Mouse (Mus musculus): ENCODE results near the gene Hist3h2ba. TPM values are rescaled to one million over a fixed set of nuclear protein-coding genes. Genes with fewer than 3 reads are reported as not detected.

Hist3h2ba gene
- polyA plus RNA-seq, 1 experiment from 2014 or later = 5.5 TPM

DNA sequence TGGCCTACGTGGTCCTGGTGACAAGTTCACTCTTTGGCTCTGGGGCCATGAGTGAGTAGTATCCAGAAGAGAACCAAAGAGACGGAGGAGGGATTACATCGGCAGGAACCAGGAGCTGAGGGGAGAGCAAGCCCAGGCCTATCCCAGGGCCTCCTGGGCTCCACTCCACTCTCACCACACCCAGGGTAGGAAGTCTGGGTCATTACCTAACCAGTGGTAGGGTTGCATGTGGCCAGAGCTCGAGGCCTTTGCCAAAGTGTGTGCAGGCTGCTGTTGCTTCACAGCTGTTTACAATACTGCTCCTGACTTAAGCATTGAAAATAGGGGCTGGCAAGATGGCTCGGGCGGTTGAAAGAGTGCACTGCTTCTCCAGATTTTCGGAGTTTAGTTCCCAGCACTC, 30.9 kb downstream of the Hist3h2ba start:
- Histone ChIP-seq H3K27ac (peak overlapping the region; percentile 58), H3K27me3 (no peaks in the 10 kb centered on the region), H3K9me3 (replicated peaks) (no peaks in the 10 kb centered on the region), H3K4me3 (replicated peaks) (peak overlapping the region; percentile 95), H3K4me2 (peak overlapping the region; percentile 88), H3K4me1 (replicated peaks) (peaks cover 59% of the 10 kb centered on the region), H3K36me3 (peaks cover 32% of the 10 kb centered on the region), H3K9ac (peak overlapping the region; percentile 95)
- DNase-seq = no peak
- ATAC-seq (ENCODE audit: low read depth) = peak; percentile 32; the same call in 1 of the 2 replicates
- 64% methylated on average over 7 of the region's 7 CpGs for WGBS (ENCODE audit: insufficient replicate concordance)

DNA sequence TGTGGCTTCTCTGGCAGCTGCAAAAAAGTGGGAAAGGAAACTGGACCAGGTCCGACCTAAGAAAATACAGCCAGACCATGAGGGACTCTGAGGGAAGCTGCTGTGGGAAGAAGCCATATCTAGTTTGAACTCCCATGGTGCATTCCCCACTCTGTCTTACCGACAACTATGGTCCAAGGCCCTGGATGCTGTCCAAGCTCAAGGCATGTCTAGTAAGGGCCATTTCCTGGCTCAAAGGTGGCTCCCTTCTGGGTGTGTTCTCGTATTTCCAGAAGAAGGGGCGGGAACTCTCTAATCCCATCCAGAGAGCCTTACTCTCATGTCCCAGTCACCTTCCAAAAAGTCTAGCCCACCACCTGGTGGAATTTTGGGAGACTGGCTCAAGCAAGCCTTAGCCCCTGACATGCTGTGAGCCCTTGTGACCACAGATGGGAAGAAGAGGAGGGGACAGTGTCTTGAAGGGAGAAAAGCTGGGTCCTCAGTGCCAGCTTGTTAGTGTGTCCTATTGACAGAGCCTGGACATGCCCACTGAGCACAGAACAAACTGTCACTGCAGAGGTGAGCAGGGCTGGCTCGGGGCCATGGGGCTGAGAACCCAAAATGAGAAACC, 31.8 kb downstream of the Hist3h2ba start:
- no peaks in the 10 kb centered on the region for H3K27me3 ChIP-seq
- DNase-seq = no peak
- WGBS (ENCODE audit: insufficient replicate concordance) = 75% methylated on average over 5 of the region's 5 CpGs
- no peak overlapping the region for H3K27ac ChIP-seq
- H3K9ac ChIP-seq = peak overlapping the region; percentile 95
- peak overlapping the region; percentile 95 for H3K4me3 ChIP-seq (replicated peaks)
- H3K9me3 ChIP-seq (replicated peaks) = no peaks in the 10 kb centered on the region
- no peak for ATAC-seq (ENCODE audit: low read depth)
- H3K4me1 ChIP-seq (replicated peaks) = peaks cover 58% of the 10 kb centered on the region
- peak overlapping the region; percentile 88 for H3K4me2 ChIP-seq
- H3K36me3 ChIP-seq = peaks cover 41% of the 10 kb centered on the region

DNA sequence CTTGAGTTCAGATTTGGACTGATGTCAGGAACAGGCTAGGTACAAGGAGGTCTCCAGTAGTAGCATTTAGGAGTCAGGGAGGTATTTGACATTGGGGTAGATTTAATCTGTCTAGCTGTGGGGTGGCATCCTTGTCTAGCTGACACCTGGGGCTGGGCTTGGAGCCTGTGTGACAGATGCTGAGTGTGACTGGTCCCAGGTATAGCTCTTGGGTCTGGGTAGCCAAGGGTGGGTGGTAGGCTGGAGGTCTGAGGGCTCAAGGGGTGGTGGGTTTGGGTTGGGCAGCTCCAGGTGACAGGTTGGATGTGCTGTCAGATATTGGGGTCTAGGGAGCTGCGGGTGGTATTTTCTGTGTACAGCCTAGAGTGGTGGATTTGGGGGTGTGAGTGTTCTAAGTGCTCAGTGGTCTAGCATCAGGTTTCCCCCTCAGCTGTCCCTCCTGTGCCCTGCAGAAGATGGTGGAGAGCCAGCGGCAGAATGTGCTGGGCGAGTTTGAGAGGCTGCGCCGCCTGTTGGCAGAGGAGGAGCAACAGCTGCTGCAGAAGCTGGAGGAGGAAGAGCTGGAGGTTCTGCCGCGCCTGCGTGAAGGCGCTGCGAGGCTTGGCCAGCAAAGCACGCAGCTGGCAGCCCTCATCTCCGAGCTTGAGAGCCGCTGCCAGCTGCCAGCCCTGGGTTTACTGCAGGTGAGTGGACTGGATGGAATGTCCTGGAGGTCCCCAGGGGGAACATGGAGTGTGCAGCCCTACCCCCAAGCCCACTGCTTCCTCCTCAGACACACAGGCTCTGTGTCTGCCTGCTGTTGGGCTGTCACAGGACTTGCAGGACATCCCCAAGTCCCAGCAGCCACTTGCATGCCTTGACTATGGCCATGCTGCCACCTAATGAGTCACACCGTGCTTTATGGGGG, 33.1 kb downstream of the Hist3h2ba start:
- Histone ChIP-seq H3K9me3 (replicated peaks) (no peaks in the 10 kb centered on the region), H3K27me3 (no peaks in the 10 kb centered on the region), H3K9ac (no peak overlapping the region), H3K4me3 (replicated peaks) (no peak overlapping the region), H3K4me1 (replicated peaks) (peaks cover 61% of the 10 kb centered on the region), H3K27ac (no peak overlapping the region), H3K36me3 (peaks cover 54% of the 10 kb centered on the region), H3K4me2 (no peak overlapping the region)
- ATAC-seq (ENCODE audit: low read depth) (no peak), DNase-seq (no peak)
- 71% methylated on average over 14 of the region's 14 CpGs for WGBS (ENCODE audit: insufficient replicate concordance)

DNA sequence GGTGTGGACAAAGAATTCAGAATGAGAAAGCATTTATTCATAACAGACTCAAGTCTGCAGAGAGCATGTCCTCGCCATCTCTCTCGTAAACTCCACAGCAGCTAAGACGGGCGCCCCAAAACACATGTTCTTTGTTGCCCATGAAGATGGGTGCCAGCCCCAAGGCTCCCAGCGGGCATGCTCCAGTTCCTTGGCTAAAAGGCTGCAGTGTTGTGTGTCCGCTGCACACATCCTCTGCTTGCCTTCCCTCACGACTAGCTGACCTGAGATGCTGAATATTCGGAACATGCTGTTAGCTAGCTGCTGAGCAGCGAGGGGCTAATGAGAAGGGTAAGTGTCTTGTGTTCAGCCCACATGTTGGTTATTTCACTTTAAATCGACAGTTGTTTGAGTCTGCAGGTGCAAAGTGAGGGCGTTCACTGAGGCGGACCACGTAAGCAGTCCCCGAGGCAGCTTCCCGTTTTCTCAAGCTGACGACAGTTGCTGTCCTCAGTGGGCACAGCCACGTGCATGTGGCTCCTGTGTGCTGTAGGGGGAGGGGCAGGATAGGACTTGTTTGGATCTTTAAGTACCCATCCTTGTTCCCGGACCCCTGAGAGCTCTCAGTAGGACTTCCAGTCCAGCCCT, 33.9 kb downstream of the Hist3h2ba start:
- H3K4me2 ChIP-seq = no peak overlapping the region
- peaks cover 55% of the 10 kb centered on the region for H3K4me1 ChIP-seq (replicated peaks)
- H3K9ac ChIP-seq = no peak overlapping the region
- no peak overlapping the region for H3K4me3 ChIP-seq (replicated peaks)
- 77% methylated on average over 18 of the region's 18 CpGs for WGBS (ENCODE audit: insufficient replicate concordance)
- H3K36me3 ChIP-seq = peaks cover 62% of the 10 kb centered on the region
- no peak for ATAC-seq (ENCODE audit: low read depth)
- no peak for DNase-seq
- H3K27ac ChIP-seq = no peak overlapping the region; the same call in 1 of the 2 replicates
- H3K27me3 ChIP-seq = no peaks in the 10 kb centered on the region
- no peaks in the 10 kb centered on the region for H3K9me3 ChIP-seq (replicated peaks)

DNA sequence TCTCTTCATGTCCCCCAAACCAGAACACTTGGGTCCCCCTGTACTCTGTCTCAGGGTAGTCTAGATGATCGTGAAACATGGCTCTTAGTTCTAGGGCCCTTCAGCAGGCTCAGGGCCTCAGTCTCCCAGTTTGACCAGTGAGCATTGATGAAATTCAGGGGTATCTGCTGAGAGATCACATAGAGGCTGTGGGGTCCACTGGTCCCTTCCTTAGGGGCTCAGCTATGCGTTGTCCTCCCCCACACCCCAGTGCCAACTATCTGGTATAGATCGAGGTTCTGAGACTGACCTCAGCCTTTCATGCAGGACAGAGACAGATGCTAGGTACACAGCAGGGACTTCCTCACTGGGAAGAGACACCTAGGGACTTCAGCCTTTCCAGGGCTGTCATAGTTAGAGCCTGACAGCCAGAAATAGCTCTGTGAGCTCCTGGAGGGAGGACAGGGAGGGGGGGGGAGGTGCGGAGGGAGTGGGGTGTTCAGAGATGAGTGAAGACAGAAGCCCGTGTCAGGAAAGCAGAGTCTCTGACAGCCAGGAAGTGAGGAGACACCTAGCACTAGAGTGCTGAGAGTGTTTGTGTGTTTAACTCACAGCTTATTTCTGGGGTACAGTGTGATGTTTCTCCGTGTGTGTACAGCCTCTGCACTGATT, 35.1 kb downstream of the Hist3h2ba start:
- ATAC-seq (ENCODE audit: low read depth) (no peak), DNase-seq (no peak)
- H3K4me1 ChIP-seq (replicated peaks) = peaks cover 51% of the 10 kb centered on the region
- no peak overlapping the region for H3K4me2 ChIP-seq
- H3K9me3 ChIP-seq (replicated peaks) = no peaks in the 10 kb centered on the region
- peaks cover 73% of the 10 kb centered on the region for H3K36me3 ChIP-seq
- no peaks in the 10 kb centered on the region for H3K27me3 ChIP-seq
- no peak overlapping the region for H3K27ac ChIP-seq
- no peak overlapping the region for H3K4me3 ChIP-seq (replicated peaks)
- no peak overlapping the region for H3K9ac ChIP-seq
- 79% methylated on average over 6 of the region's 6 CpGs for WGBS (ENCODE audit: insufficient replicate concordance)

DNA sequence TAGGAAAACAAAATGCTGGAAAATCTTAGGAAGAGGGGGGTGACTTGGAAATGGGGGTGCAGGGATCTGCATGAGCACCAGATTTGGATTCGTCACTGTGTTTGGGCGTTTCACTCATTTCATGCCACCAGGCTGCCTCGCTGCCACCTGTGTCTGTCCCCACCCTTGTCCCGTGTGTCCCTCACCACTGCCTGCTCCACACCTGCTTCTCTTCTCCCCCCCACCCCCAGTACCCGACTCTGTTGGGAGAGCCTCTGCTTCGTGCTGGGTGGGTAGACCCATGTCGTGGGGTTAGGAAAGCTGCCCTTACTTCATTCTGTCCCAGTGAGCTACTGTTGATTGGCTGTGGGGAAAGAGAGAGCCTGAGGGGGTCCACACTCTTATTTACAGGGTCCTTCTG, 35.9 kb downstream of the Hist3h2ba start:
- H3K36me3 ChIP-seq = peaks cover 81% of the 10 kb centered on the region
- no peak for DNase-seq
- 84% methylated on average over 7 of the region's 7 CpGs for WGBS (ENCODE audit: insufficient replicate concordance)
- H3K9me3 ChIP-seq (replicated peaks) = no peaks in the 10 kb centered on the region
- H3K4me1 ChIP-seq (replicated peaks) = peaks cover 43% of the 10 kb centered on the region
- no peak for ATAC-seq (ENCODE audit: low read depth)
- H3K4me3 ChIP-seq (replicated peaks) = no peak overlapping the region
- H3K9ac ChIP-seq = no peak overlapping the region
- H3K4me2 ChIP-seq = no peak overlapping the region
- no peak overlapping the region for H3K27ac ChIP-seq
- H3K27me3 ChIP-seq = no peaks in the 10 kb centered on the region

DNA sequence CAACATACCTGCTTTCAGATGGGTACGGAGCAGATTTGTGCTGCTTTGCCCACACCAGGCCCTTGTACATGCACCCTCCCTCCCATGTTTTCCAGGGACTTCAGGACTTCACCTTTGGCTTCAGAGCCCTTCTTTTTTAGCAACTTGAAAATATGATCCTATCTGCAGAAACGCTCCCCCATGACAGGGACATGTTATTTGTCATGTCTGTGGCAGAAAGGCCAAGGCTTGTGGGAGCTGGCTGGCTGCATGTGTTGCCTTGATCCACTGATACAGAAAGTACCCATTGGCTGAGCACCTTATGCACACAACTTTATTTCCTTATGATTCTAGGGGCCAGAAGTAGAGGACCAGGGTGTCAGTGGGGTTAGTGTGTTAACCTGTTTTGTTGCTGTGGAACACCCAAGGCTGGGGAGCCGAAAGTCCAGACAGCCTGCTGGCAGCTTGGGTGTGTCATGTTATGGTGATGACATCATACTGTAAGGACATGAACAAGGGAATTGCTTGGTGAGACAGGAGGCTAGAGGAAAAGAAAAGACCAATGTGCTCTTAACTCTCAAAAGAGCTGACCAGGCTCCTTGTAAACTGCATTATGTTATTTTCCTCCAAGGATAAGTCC, 36.7 kb downstream of the Hist3h2ba start:
- 79% methylated on average over 3 of the region's 3 CpGs for WGBS (ENCODE audit: insufficient replicate concordance)
- Histone ChIP-seq H3K4me3 (replicated peaks) (no peak overlapping the region), H3K27ac (no peak overlapping the region), H3K27me3 (no peaks in the 10 kb centered on the region), H3K9me3 (replicated peaks) (no peaks in the 10 kb centered on the region), H3K4me1 (replicated peaks) (peaks cover 41% of the 10 kb centered on the region), H3K9ac (no peak overlapping the region), H3K36me3 (peaks cover 88% of the 10 kb centered on the region), H3K4me2 (no peak overlapping the region)
- ATAC-seq (ENCODE audit: low read depth) (no peak), DNase-seq (no peak)

DNA sequence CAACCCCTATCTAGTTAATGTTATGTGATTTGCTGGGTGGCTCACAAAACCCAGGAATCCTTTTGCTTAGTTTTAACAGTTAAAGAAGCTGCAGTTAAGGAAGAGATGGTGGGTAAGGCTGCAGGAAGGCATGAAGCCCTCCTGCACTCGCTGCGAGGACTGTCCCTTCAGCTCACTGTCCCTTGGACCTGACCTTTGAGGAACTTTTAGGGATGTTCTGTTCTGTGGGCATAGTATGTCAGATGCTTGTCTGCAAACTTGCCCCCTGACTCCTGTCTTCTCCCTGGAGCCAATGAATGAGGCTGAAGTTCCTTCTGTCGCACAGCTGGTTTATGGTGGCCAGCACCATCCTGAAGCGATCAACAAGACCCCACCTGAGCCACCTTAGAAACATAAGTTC, 40.4 kb downstream of the Hist3h2ba start:
- 82% methylated on average over 4 of the region's 4 CpGs for WGBS (ENCODE audit: insufficient replicate concordance)
- peaks cover 51% of the 10 kb centered on the region for H3K4me1 ChIP-seq (replicated peaks)
- H3K4me3 ChIP-seq (replicated peaks) = no peak overlapping the region
- no peak for DNase-seq
- no peaks in the 10 kb centered on the region for H3K9me3 ChIP-seq (replicated peaks)
- H3K36me3 ChIP-seq = peaks cover 68% of the 10 kb centered on the region
- no peak overlapping the region for H3K4me2 ChIP-seq
- H3K27me3 ChIP-seq = peaks cover 3% of the 10 kb centered on the region
- ATAC-seq (ENCODE audit: low read depth) = no peak
- no peak overlapping the region for H3K27ac ChIP-seq
- H3K9ac ChIP-seq = no peak overlapping the region

DNA sequence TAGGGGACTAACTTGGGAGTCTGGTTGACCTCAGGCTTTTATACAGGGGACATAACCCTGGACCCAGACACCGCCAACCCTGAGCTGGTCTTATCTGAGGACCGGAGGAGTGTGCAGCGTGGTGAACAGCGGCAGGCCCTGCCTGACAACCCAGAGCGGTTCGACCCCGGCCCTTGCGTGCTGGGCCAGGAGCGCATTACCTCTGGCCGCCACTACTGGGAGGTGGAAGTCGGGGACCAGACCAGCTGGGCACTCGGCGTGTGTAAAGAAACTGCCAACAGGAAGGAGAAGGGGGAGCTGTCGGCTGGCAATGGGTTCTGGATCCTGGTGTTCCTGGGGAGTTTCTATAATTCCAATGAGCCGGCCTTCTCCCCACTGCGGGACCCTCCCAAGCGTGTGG, 41.4 kb downstream of the Hist3h2ba start:
- Histone ChIP-seq H3K9me3 (replicated peaks) (no peaks in the 10 kb centered on the region), H3K36me3 (peaks cover 59% of the 10 kb centered on the region), H3K9ac (no peak overlapping the region), H3K27me3 (peaks cover 13% of the 10 kb centered on the region), H3K4me2 (no peak overlapping the region), H3K4me3 (replicated peaks) (no peak overlapping the region), H3K4me1 (replicated peaks) (peaks cover 60% of the 10 kb centered on the region), H3K27ac (no peak overlapping the region)
- WGBS (ENCODE audit: insufficient replicate concordance) = 86% methylated on average over 17 of the region's 17 CpGs
- no peak for ATAC-seq (ENCODE audit: low read depth)
- DNase-seq = no peak

DNA sequence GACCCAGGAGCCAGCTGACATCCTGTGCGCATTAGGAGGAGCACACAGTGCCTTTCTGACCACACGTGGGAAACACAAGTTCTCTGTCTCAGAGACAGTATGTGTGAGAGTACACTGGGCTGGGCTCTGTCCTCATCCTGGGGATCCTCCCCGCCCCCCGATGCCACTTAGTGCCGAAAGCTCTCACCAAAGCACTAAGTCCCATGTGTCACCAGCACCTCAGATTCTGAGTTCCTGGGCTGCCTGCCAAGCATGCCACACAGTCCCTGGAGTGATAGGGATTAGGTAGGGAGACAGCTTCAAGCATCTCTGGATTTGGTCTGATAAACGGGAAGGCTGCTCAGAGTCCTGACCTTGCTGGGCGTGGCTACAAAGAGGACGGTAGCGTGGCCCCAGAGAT, 42.1 kb downstream of the Hist3h2ba start:
- 59% methylated on average over 9 of the region's 9 CpGs for WGBS (ENCODE audit: insufficient replicate concordance)
- DNase-seq (no peak), ATAC-seq (ENCODE audit: low read depth) (no peak)
- peaks cover 19% of the 10 kb centered on the region for H3K27me3 ChIP-seq
- peaks cover 52% of the 10 kb centered on the region for H3K36me3 ChIP-seq
- H3K4me3 ChIP-seq (replicated peaks) = no peak overlapping the region
- H3K9ac ChIP-seq = no peak overlapping the region
- no peak overlapping the region for H3K27ac ChIP-seq
- H3K4me2 ChIP-seq = no peak overlapping the region
- peaks cover 59% of the 10 kb centered on the region for H3K4me1 ChIP-seq (replicated peaks)
- H3K9me3 ChIP-seq (replicated peaks) = no peaks in the 10 kb centered on the region

DNA sequence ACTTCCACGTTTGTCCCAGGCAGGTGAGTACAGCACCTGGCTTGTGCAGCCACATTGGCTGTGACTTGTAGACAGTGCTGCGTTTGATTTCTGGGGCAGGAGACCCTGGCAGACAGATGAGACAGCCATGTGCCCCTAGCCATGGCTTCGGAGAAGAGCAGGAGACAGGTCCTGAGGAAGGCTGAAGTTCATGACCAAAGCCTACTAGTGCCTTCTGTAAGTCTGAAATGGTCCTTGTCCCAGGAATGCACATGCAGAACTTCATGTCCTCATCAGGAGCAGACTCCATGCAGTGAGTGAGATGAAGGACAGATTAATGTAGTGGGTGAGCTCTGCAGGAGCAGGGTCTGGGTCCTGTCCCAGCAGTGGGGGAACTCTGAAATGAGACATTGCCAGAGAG, 43.2 kb downstream of the Hist3h2ba start:
- no peak for ATAC-seq (ENCODE audit: low read depth)
- peaks cover 41% of the 10 kb centered on the region for H3K36me3 ChIP-seq

More for the DNA sequence above, 43.2 kb downstream of the Hist3h2ba start:
- H3K9me3 ChIP-seq (replicated peaks) = no peaks in the 10 kb centered on the region
- peaks cover 25% of the 10 kb centered on the region for H3K27me3 ChIP-seq
- WGBS (ENCODE audit: insufficient replicate concordance) = 56% methylated on average over 3 of the region's 3 CpGs
- peaks cover 56% of the 10 kb centered on the region for H3K4me1 ChIP-seq (replicated peaks)
- no peak overlapping the region for H3K9ac ChIP-seq
- no peak for DNase-seq
- H3K4me3 ChIP-seq (replicated peaks) = no peak overlapping the region
- no peak overlapping the region for H3K27ac ChIP-seq
- H3K4me2 ChIP-seq = no peak overlapping the region

Data from liver, embryonic 13.5 days (tissue).